Mouse (Mus musculus) embryonic facial prominence, embryonic 15.5 days (tissue): ENCODE measurements around the gene Olfr373. TPM values are rescaled to one million over a fixed set of nuclear protein-coding genes. Genes with fewer than 3 reads are reported as not detected.
"Not testable (repeated sequence)": the region's sequence is repeated elsewhere in the genome, so short reads cannot be mapped to it uniquely, and the experiment has no call there.

ENCODE experiments used
- ATAC-seq: fragments of 200-750 bp; cut with Nextera tagmentation; 2 replicates; pipeline ENCODE4 v1.8.0; 2017; ENCODE audit warnings: low read depth, moderate TSS enrichment; ENCODE audit not compliant: insufficient number of reproducible peaks, low FRiP score, low TSS enrichment
- H3K27ac ChIP-seq: fragments of 300-500 bp; sonication (generic); replicated peaks from 2 replicates; pipeline ENCODE4 v1.5.1; 2015; ENCODE audit warnings: mild to moderate bottlenecking, inconsistent platforms
- H3K27me3 ChIP-seq: fragments of 300-500 bp; sonication (generic); 2 replicates; pipeline ENCODE4 v1.6.1; 2015; ENCODE audit warnings: inconsistent platforms
- H3K36me3 ChIP-seq: fragments of 300-500 bp; sonication (generic); 2 replicates; pipeline ENCODE4 v1.6.1; 2015; ENCODE audit warnings: mild to moderate bottlenecking, inconsistent platforms
- H3K4me1 ChIP-seq: fragments of 300-500 bp; sonication (generic); 2 replicates; pipeline ENCODE4 v1.6.1; 2015; ENCODE audit warnings: inconsistent platforms
- H3K4me2 ChIP-seq: fragments of 300-500 bp; sonication (generic); replicated peaks from 2 replicates; pipeline ENCODE4 v1.6.1; 2015; ENCODE audit warnings: mild to moderate bottlenecking, inconsistent platforms
- H3K4me3 ChIP-seq: fragments of 300-500 bp; sonication (generic); replicated peaks from 2 replicates; pipeline ENCODE4 v1.5.1; 2015; ENCODE audit warnings: mild to moderate bottlenecking, inconsistent platforms
- H3K9ac ChIP-seq: fragments of 300-500 bp; sonication (generic); 2 replicates; pipeline ENCODE4 v1.6.1; 2015; ENCODE audit warnings: inconsistent platforms
- H3K9me3 ChIP-seq: fragments of 300-500 bp; sonication (generic); replicated peaks from 2 replicates; pipeline ENCODE4 v1.6.1; 2016; ENCODE audit warnings: inconsistent platforms
- WGBS: fragments of 180-500 bp; shearing (Covaris S2); methylation state at CpG from one replicate; pipeline ENCODE4 v1.1.7; 2015; 5-methylcytosine and 5-hydroxymethylcytosine counted together
- polyA plus RNA-seq: library from polyadenylated mRNA; unstranded; fragments of >200 nt; fragmentation: Nextera tagmentation; extraction: Ambion mirVana; gene quantifications from 2 replicates; pipeline ENCODE4 v1.2.1, GENCODE M21; 2015

Gene Olfr373
- polyA plus RNA-seq, result 0.17 TPM in 1 of 2 replicates, not detected in the other

GRCm38 (mm10) chr8:72082877-72083276, at the start of gene Olfr373:
Olfr373 (plus strand) TSS chr8:72083177.
- not testable (repeated sequence) for H3K27ac ChIP-seq, H3K9ac ChIP-seq, H3K27me3 ChIP-seq, H3K9me3 ChIP-seq, ATAC-seq, H3K4me2 ChIP-seq, H3K36me3 ChIP-seq, H3K4me3 ChIP-seq, H3K4me1 ChIP-seq

- H3K27ac ChIP-seq, H3K9me3 ChIP-seq, H3K27me3 ChIP-seq, H3K36me3 ChIP-seq, H3K4me1 ChIP-seq, H3K4me2 ChIP-seq, ATAC-seq, H3K9ac ChIP-seq, H3K4me3 ChIP-seq: not testable (repeated sequence)
- 79% methylated on average over 4 of the region's 4 CpGs for WGBS
Measured at GRCm38 (mm10) chr8:72040918-72041317, 42.1 kb upstream of the Olfr373 start, which contains the start of gene Olfr372. Olfr372 (plus strand) TSS chr8:72041218.

- no peak overlapping the region for H3K27ac ChIP-seq
- H3K9me3 ChIP-seq, result no peaks in the 10 kb centered on the region
- H3K27me3 ChIP-seq, result no peaks in the 10 kb centered on the region
- ATAC-seq, result no peak
- 74% methylated on average over 1 of the region's 1 CpGs for WGBS
- H3K4me1 ChIP-seq, result no peaks in the 10 kb centered on the region
- H3K36me3 ChIP-seq, result no peaks in the 10 kb centered on the region
- no peak overlapping the region for H3K4me2 ChIP-seq
- no peak overlapping the region for H3K9ac ChIP-seq
- H3K4me3 ChIP-seq, result no peak overlapping the region
Measured at GRCm38 (mm10) chr8:72042493-72042892, 40.5 kb upstream of the Olfr373 start.

GRCm38 (mm10) chr8:72054633-72055032, 28.3 kb upstream of the Olfr373 start:
- not testable (repeated sequence) for H3K4me1 ChIP-seq, H3K27me3 ChIP-seq, H3K36me3 ChIP-seq, H3K4me2 ChIP-seq, H3K9ac ChIP-seq, ATAC-seq, H3K9me3 ChIP-seq, H3K4me3 ChIP-seq, H3K27ac ChIP-seq

- H3K27me3 ChIP-seq, H3K27ac ChIP-seq, H3K4me1 ChIP-seq, ATAC-seq, H3K36me3 ChIP-seq, H3K4me3 ChIP-seq, H3K4me2 ChIP-seq, H3K9ac ChIP-seq, H3K9me3 ChIP-seq: not testable (repeated sequence)
- 93% methylated on average over 3 of the region's 4 CpGs for WGBS
Measured at GRCm38 (mm10) chr8:72057643-72058042, 25.3 kb upstream of the Olfr373 start.

- H3K4me3 ChIP-seq, ATAC-seq, H3K9me3 ChIP-seq, H3K4me1 ChIP-seq, H3K4me2 ChIP-seq, H3K36me3 ChIP-seq, H3K27me3 ChIP-seq, H3K27ac ChIP-seq, H3K9ac ChIP-seq: not testable (repeated sequence)
- 74% methylated on average over 1 of the region's 1 CpGs for WGBS
Measured at GRCm38 (mm10) chr8:72066819-72067399, 16.1 kb upstream of the Olfr373 start.

GRCm38 (mm10) chr8:72084744-72085143, 1.8 kb downstream of the Olfr373 start:
- no peaks in the 10 kb centered on the region for H3K27me3 ChIP-seq
- H3K4me3 ChIP-seq, result no peak overlapping the region
- no peaks in the 10 kb centered on the region for H3K9me3 ChIP-seq
- no peak overlapping the region for H3K27ac ChIP-seq
- WGBS, result 69% methylated on average over 5 of the region's 5 CpGs
- H3K4me1 ChIP-seq, result no peaks in the 10 kb centered on the region
- no peaks in the 10 kb centered on the region for H3K36me3 ChIP-seq
- no peak overlapping the region for H3K4me2 ChIP-seq
- no peak overlapping the region for H3K9ac ChIP-seq
- ATAC-seq, result no peak

- H3K9ac ChIP-seq, H3K27me3 ChIP-seq, H3K9me3 ChIP-seq, H3K4me2 ChIP-seq, H3K4me1 ChIP-seq, H3K27ac ChIP-seq, H3K36me3 ChIP-seq, H3K4me3 ChIP-seq, ATAC-seq: not testable (repeated sequence)
- 78% methylated on average over 3 of the region's 3 CpGs for WGBS
Measured at GRCm38 (mm10) chr8:72087611-72088010, 4.6 kb downstream of the Olfr373 start.

- H3K9ac ChIP-seq, H3K4me1 ChIP-seq, H3K4me3 ChIP-seq, H3K9me3 ChIP-seq, H3K36me3 ChIP-seq, ATAC-seq, H3K4me2 ChIP-seq, H3K27ac ChIP-seq, H3K27me3 ChIP-seq: not testable (repeated sequence)
Measured at GRCm38 (mm10) chr8:72096721-72097120, 13.7 kb downstream of the Olfr373 start.

- H3K27me3 ChIP-seq, ATAC-seq, H3K4me1 ChIP-seq, H3K36me3 ChIP-seq, H3K9me3 ChIP-seq, H3K27ac ChIP-seq, H3K4me3 ChIP-seq, H3K4me2 ChIP-seq, H3K9ac ChIP-seq: not testable (repeated sequence)
- 49% methylated on average over 6 of the region's 7 CpGs for WGBS
Measured at GRCm38 (mm10) chr8:72099377-72100103, 16.6 kb downstream of the Olfr373 start.

- Histone ChIP-seq H3K27me3 (no peaks in the 10 kb centered on the region), H3K4me2 (no peak overlapping the region), H3K36me3 (no peaks in the 10 kb centered on the region), H3K4me1 (no peaks in the 10 kb centered on the region), H3K4me3 (no peak overlapping the region), H3K27ac (no peak overlapping the region), H3K9ac (no peak overlapping the region), H3K9me3 (peaks cover 7% of the 10 kb centered on the region; the same call in 1 of the 2 replicates)
- ATAC-seq, result no peak
- 28% methylated on average over 4 of the region's 4 CpGs for WGBS
Measured at GRCm38 (mm10) chr8:72105165-72105564, 22.2 kb downstream of the Olfr373 start.

GRCm38 (mm10) chr8:72106740-72107139, 23.8 kb downstream of the Olfr373 start, which contains the start of gene Olfr374:
Olfr374 (plus strand) TSS chr8:72107040.
- Histone ChIP-seq H3K36me3 (no peaks in the 10 kb centered on the region), H3K4me2 (no peak within 1 kb of the TSS), H3K9me3 (peaks cover 7% of the 10 kb centered on the region; the same call in 1 of the 2 replicates), H3K27ac (no peak within 1 kb of the TSS), H3K4me3 (no peak within 1 kb of the TSS), H3K27me3 (no peaks in the 10 kb centered on the region), H3K9ac (no peak within 1 kb of the TSS), H3K4me1 (no peaks in the 10 kb centered on the region)
- ATAC-seq, result no peak
- 88% methylated on average over 3 of the region's 3 CpGs for WGBS
